Mouse (Mus musculus) embryonic facial prominence, embryonic 11.5 days (tissue): ENCODE data around the gene Sufu. TPM values are rescaled to one million over a fixed set of nuclear protein-coding genes. Genes with fewer than 3 reads are reported as not detected.

Experiments used
- ATAC-seq: fragments of 200-750 bp; cut with Nextera tagmentation; replicated peaks from 2 replicates; pipeline ENCODE4 v1.8.0; 2017; ENCODE audit warnings: low read depth; ENCODE audit not compliant: insufficient number of reproducible peaks, low FRiP score, low TSS enrichment
- DNase-seq: peaks from one replicate; pipeline ENCODE4 v3.0.0-alpha.2; 2015; ENCODE audit warnings: low spot score
- H3K27ac ChIP-seq: fragments of 300-500 bp; sonication (generic); replicated peaks from 2 replicates; pipeline ENCODE4 v1.5.1; 2014; ENCODE audit warnings: mild to moderate bottlenecking, low read depth, low read length, control low read depth
- H3K27me3 ChIP-seq: fragments of 300-500 bp; sonication (generic); 2 replicates; pipeline ENCODE4 v1.6.1; 2014; ENCODE audit warnings: mild to moderate bottlenecking, low read length, moderate library complexity, mixed read lengths; ENCODE audit not compliant: control insufficient read depth, insufficient read depth
- H3K36me3 ChIP-seq: fragments of 300-500 bp; sonication (generic); replicated peaks from 2 replicates; pipeline ENCODE4 v1.6.1; 2014; ENCODE audit warnings: low read depth, mild to moderate bottlenecking, low read length, moderate library complexity, mixed read lengths; ENCODE audit not compliant: control insufficient read depth, insufficient read depth
- H3K4me1 ChIP-seq: fragments of 300-500 bp; sonication (generic); 2 replicates; pipeline ENCODE4 v1.6.1; 2014; ENCODE audit warnings: low read length, mixed read lengths; ENCODE audit not compliant: control insufficient read depth, insufficient read depth
- H3K4me2 ChIP-seq: fragments of 300-500 bp; sonication (generic); 2 replicates; pipeline ENCODE4 v1.6.1; 2014; ENCODE audit warnings: low read depth, mild to moderate bottlenecking, control low read depth, low read length, moderate library complexity
- H3K4me3 ChIP-seq: fragments of 300-500 bp; sonication (generic); 2 replicates; pipeline ENCODE4 v1.5.1; 2014; ENCODE audit warnings: low read depth, low read length, control low read depth
- H3K9ac ChIP-seq: fragments of 300-500 bp; sonication (generic); replicated peaks from 2 replicates; pipeline ENCODE4 v1.6.1; 2014; ENCODE audit warnings: mild to moderate bottlenecking, control low read depth, low read length
- H3K9me3 ChIP-seq: fragments of 300-500 bp; sonication (generic); replicated peaks from 2 replicates; pipeline ENCODE4 v1.6.1; 2016; ENCODE audit warnings: mild to moderate bottlenecking, low read length, inconsistent platforms, mixed read lengths; ENCODE audit not compliant: control insufficient read depth
- WGBS: fragments of 180-500 bp; shearing (Covaris S2); extraction: QIAGEN DNeasy Blood & Tissue Kit; methylation state at CpG from one replicate; pipeline ENCODE4 v1.1.7; 2014; 5-methylcytosine and 5-hydroxymethylcytosine counted together
- polyA plus RNA-seq: library from polyadenylated mRNA; unstranded; fragments of >200 nt; fragmentation: Nextera tagmentation; extraction: Ambion mirVana; gene quantifications from 2 replicates; pipeline ENCODE4 v1.2.1, GENCODE M21; 2014

Sufu gene
- polyA plus RNA-seq, 1 experiment from 2014 or later = 32.7 TPM

GRCm38 (mm10) chr19:46397436-46398001, 823 bp downstream of the Sufu start:
- H3K4me3 ChIP-seq = peak overlapping the region; percentile 87
- no peaks in the 10 kb centered on the region for H3K9me3 ChIP-seq
- no peaks in the 10 kb centered on the region for H3K27me3 ChIP-seq
- no peak; the same call in 1 of the 2 replicates for ATAC-seq
- H3K4me1 ChIP-seq = peaks cover 2% of the 10 kb centered on the region; the same call in 1 of the 2 replicates
- whole genome bisulfite sequencing = 3% methylated on average over 19 of the region's 19 CpGs
- H3K36me3 ChIP-seq = no peaks in the 10 kb centered on the region; the same call in 1 of the 2 replicates
- peak overlapping the region; percentile 76 for H3K4me2 ChIP-seq
- peak; percentile 58 for DNase-seq
- H3K27ac ChIP-seq = peak overlapping the region; percentile 84
- H3K9ac ChIP-seq = peak overlapping the region; percentile 88

- no peaks in the 10 kb centered on the region for H3K27me3 ChIP-seq
- H3K4me1 ChIP-seq = peaks cover 2% of the 10 kb centered on the region; the same call in 1 of the 2 replicates
- no peaks in the 10 kb centered on the region; the same call in 1 of the 2 replicates for H3K36me3 ChIP-seq
- no peaks in the 10 kb centered on the region for H3K9me3 ChIP-seq
- peak overlapping the region; percentile 87 for H3K4me3 ChIP-seq
- 35% methylated on average over 3 of the region's 3 CpGs for WGBS
- DNase-seq (no peak), ATAC-seq (no peak)
- H3K4me2 ChIP-seq = peak overlapping the region; percentile 76
- H3K27ac ChIP-seq = no peak overlapping the region
- H3K9ac ChIP-seq = peak overlapping the region; percentile 88
These were observed 1.7 kb downstream of the Sufu start for GRCm38 (mm10) chr19:46398401-46398800.

DNA sequence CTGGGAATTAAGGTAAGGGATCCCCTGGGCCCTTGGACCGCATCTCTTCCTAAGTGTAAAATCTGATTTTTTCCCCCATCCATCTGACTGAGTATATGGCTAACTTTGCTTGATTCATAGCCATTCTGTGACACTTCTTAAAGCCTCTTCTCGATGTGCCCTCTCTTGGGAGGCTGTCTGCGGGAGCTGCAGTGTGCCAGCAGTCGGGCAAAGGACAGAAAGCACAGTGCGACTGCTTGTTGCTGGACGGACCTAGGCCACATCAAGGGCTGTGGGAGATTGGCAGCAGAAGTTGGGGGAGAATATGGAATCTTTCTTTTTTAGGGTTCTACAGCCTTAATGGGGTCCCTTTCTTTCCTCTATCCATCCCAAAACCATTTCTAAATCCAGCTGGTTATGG, 2.7 kb downstream of the Sufu start:
- 75% methylated on average over 6 of the region's 6 CpGs for WGBS
- no peaks in the 10 kb centered on the region for H3K9me3 ChIP-seq
- no peak overlapping the region for H3K27ac ChIP-seq
- DNase-seq (no peak), ATAC-seq (no peak)
- H3K27me3 ChIP-seq = no peaks in the 10 kb centered on the region
- H3K4me3 ChIP-seq = no peak overlapping the region
- H3K9ac ChIP-seq = no peak overlapping the region
- H3K4me1 ChIP-seq = peaks cover 2% of the 10 kb centered on the region; the same call in 1 of the 2 replicates
- H3K4me2 ChIP-seq = no peak overlapping the region
- H3K36me3 ChIP-seq = no peaks in the 10 kb centered on the region; the same call in 1 of the 2 replicates

- Histone ChIP-seq H3K9me3 (no peaks in the 10 kb centered on the region), H3K27me3 (no peaks in the 10 kb centered on the region), H3K36me3 (no peaks in the 10 kb centered on the region; the same call in 1 of the 2 replicates), H3K4me3 (no peak overlapping the region), H3K27ac (no peak overlapping the region), H3K4me2 (no peak overlapping the region), H3K9ac (no peak overlapping the region), H3K4me1 (peaks cover 2% of the 10 kb centered on the region; the same call in 1 of the 2 replicates)
- no peak for DNase-seq
- ATAC-seq = no peak
- 79% methylated on average over 7 of the region's 7 CpGs for WGBS
These were observed 3.2 kb downstream of the Sufu start for GRCm38 (mm10) chr19:46399886-46400285.

DNA sequence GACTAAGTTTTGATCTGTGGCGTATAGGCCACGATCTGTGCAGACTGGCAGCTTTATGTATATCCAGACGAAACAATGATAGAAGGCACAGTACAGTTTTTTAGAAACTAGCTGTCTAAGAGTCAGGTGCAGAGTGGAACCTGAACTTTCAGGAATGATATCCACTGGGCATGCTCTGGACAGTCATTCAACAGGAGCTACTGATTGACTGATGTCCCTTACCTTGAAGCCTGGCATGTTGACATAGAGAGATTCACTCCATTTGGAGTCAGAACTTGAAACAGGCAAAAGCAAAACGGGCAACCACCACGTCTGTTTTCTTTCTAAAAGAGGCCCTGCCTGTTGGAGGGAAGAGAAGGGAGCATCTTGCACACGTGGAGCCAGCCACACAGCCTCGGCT, 3.9 kb downstream of the Sufu start:
- Histone ChIP-seq H3K4me1 (peaks cover 2% of the 10 kb centered on the region; the same call in 1 of the 2 replicates), H3K9me3 (no peaks in the 10 kb centered on the region), H3K27ac (no peak overlapping the region), H3K36me3 (no peaks in the 10 kb centered on the region; the same call in 1 of the 2 replicates), H3K4me2 (no peak overlapping the region), H3K9ac (no peak overlapping the region), H3K4me3 (no peak overlapping the region), H3K27me3 (no peaks in the 10 kb centered on the region)
- 89% methylated on average over 7 of the region's 7 CpGs for WGBS
- ATAC-seq (no peak), DNase-seq (no peak)

DNA sequence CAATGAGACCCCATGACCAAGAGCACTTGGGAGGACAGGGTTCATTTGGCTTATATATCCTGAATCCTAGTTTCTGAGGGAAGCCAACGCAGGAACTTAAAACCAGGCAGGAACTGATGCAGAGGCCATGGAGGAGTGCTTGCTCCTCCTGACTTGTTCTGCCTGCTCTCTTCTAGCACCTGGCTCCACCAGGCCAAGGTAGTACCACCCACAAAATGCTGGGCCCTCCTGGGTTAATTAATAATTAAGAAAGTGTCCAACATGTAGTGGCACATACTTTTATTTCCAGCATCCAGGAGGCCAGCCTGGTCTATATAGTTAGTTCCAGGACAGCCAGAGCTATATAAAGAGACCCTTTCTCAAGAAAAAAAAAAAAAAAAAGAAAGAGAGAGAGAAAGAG, 7.3 kb downstream of the Sufu start:
- Histone ChIP-seq H3K4me3 (no peak overlapping the region), H3K4me1 (no peaks in the 10 kb centered on the region), H3K36me3 (no peaks in the 10 kb centered on the region; the same call in 1 of the 2 replicates), H3K9ac (no peak overlapping the region), H3K27me3 (no peaks in the 10 kb centered on the region), H3K9me3 (no peaks in the 10 kb centered on the region), H3K4me2 (no peak overlapping the region), H3K27ac (no peak overlapping the region)
- DNase-seq (no peak), ATAC-seq (no peak)
- WGBS = 91% methylated on average over 1 of the region's 1 CpGs

DNA sequence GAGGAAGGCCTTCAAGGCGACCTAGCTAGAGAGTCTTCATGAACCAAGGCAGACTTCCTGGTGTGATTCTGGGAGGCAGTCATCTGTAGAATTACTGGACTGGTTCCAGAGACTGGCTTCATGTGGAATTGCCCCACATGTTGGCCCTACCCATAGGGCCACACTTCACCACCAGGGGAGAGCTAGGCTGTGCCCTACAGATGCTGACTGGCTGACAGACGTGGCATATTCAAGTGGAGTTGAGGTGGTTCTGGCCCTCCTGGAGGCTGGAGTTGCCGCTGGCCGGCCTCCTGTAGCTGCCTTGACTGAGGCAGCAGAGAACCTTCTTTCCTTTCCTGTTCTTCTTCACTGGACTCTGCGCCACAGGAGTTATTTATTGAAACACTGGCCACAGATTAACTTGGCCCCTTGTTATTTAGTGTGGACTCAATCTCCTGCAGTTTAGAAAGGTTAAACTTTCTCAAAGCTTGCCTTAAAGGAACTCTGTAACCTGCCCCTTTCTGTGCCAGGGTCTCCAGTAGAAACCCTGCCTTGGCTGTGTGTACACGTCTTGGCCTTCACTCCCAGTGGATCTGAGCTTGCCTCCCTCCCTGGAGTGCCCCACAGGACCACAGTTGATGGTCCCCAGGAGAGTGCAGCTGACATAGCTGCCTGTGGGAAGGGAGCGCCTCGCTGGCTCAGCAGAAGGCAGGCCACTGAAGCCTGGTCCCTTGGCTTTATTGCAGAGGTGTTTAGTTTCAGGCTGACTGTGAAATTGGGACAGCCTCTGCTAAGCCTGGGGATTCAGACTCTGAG, 10.1 kb downstream of the Sufu start:
- H3K4me3 ChIP-seq = no peak overlapping the region
- H3K4me2 ChIP-seq = no peak overlapping the region
- no peaks in the 10 kb centered on the region; the same call in none of the 2 replicates for H3K36me3 ChIP-seq
- ATAC-seq = no peak
- no peaks in the 10 kb centered on the region for H3K4me1 ChIP-seq
- H3K9me3 ChIP-seq = no peaks in the 10 kb centered on the region
- no peak overlapping the region for H3K9ac ChIP-seq
- H3K27me3 ChIP-seq = no peaks in the 10 kb centered on the region
- no peak for DNase-seq
- 77% methylated on average over 8 of the region's 8 CpGs for WGBS
- no peak overlapping the region for H3K27ac ChIP-seq

DNA sequence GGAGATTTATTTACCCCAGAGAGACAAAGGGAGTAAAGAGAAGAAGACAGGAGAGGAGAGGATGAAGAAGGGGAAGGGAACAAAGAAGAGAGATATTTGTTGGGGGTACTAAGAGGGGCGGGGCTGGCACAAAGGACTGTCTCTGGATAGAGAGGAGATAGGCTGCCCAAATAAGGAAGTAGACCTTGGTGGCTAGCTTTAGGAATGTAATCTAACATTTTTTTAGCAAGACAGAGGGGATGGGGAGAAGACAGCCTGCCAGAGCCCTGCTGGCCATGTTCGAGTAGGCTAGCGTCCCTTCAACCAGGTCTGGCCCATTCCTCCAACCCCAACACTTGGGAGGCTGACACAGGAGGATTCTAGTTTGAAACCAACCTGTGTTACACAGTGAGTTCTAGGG, 12.8 kb downstream of the Sufu start:
- Histone ChIP-seq H3K9me3 (no peaks in the 10 kb centered on the region), H3K4me2 (no peak overlapping the region), H3K4me3 (no peak overlapping the region), H3K27me3 (no peaks in the 10 kb centered on the region), H3K4me1 (no peaks in the 10 kb centered on the region), H3K36me3 (no peaks in the 10 kb centered on the region; the same call in 1 of the 2 replicates), H3K27ac (no peak overlapping the region), H3K9ac (no peak overlapping the region)
- ATAC-seq (no peak), DNase-seq (no peak)
- 75% methylated on average over 3 of the region's 3 CpGs for WGBS
